Mouse (Mus musculus): ENCODE data around the gene Spag17. TPM values are rescaled to one million over a fixed set of nuclear protein-coding genes. Genes with fewer than 3 reads are reported as not detected.

Gene Spag17
- polyA plus RNA-seq, 1 experiment, result not detected

GRCm38 (mm10) chr3:100014110-100014509 lies 128.9 kb downstream of the Spag17 start:
- Histone ChIP-seq H3K27me3 (ENCODE audit: control insufficient read depth, insufficient read depth, insufficient read length) (no peaks in the 10 kb centered on the region), H3K4me3 (ENCODE audit: insufficient read depth, poor library complexity, severe bottlenecking) (no peak overlapping the region), H3K79me3 (ENCODE audit: low read depth) (no peaks in the 10 kb centered on the region), H3K79me2 (ENCODE audit: control insufficient read depth, insufficient read depth) (no peaks in the 10 kb centered on the region), H3ac (ENCODE audit: control insufficient read depth, insufficient read length, low read depth) (no peak overlapping the region), H3K36me3 (ENCODE audit: control insufficient read depth, insufficient read depth) (no peaks in the 10 kb centered on the region)
- TF ChIP-seq USF1 (IDR thresholded peaks at IDR 0.05; ENCODE audit: low read depth) (no peak), MYOD1 (IDR thresholded peaks at IDR 0.05; ENCODE audit: control insufficient read depth, insufficient read length, low read depth) (no peak), CTCF (IDR thresholded peaks at IDR 0.05; ENCODE audit: control insufficient read depth, insufficient read depth, insufficient read length) (no peak), CEBPB (IDR thresholded peaks at IDR 0.05; ENCODE audit: low read depth) (no peak), MYOG (IDR thresholded peaks at IDR 0.05; ENCODE audit: control insufficient read depth, extremely low read depth, insufficient read length) (no peak), FOSL1 (IDR thresholded peaks at IDR 0.05; ENCODE audit: insufficient read depth, low read length, poor library complexity, severe bottlenecking) (no peak), MAX (IDR thresholded peaks at IDR 0.05) (no peak)

- H3K4me3 ChIP-seq (ENCODE audit: insufficient read depth, poor library complexity, severe bottlenecking), result no peak overlapping the region
- H3K36me3 ChIP-seq (ENCODE audit: control insufficient read depth, insufficient read depth), result no peaks in the 10 kb centered on the region
- TF ChIP-seq CTCF (IDR thresholded peaks at IDR 0.05; ENCODE audit: control insufficient read depth, insufficient read depth, insufficient read length) (no peak), USF1 (IDR thresholded peaks at IDR 0.05; ENCODE audit: low read depth) (no peak), MYOD1 (IDR thresholded peaks at IDR 0.05; ENCODE audit: control insufficient read depth, insufficient read length, low read depth) (no peak), CEBPB (IDR thresholded peaks at IDR 0.05; ENCODE audit: low read depth) (no peak), FOSL1 (IDR thresholded peaks at IDR 0.05; ENCODE audit: insufficient read depth, low read length, poor library complexity, severe bottlenecking) (no peak), MYOG (IDR thresholded peaks at IDR 0.05; ENCODE audit: control insufficient read depth, extremely low read depth, insufficient read length) (no peak), MAX (IDR thresholded peaks at IDR 0.05) (no peak)
- H3ac ChIP-seq (ENCODE audit: control insufficient read depth, insufficient read length, low read depth), result no peak overlapping the region
- H3K27me3 ChIP-seq (ENCODE audit: control insufficient read depth, insufficient read depth, insufficient read length), result peaks cover 4% of the 10 kb centered on the region
- H3K79me3 ChIP-seq (ENCODE audit: low read depth), result no peaks in the 10 kb centered on the region
- H3K79me2 ChIP-seq (ENCODE audit: control insufficient read depth, insufficient read depth), result no peaks in the 10 kb centered on the region
These were observed 146.1 kb downstream of the Spag17 start for GRCm38 (mm10) chr3:100031291-100031690.

- Histone ChIP-seq H3K4me3 (ENCODE audit: insufficient read depth, poor library complexity, severe bottlenecking) (no peak overlapping the region), H3K27me3 (ENCODE audit: control insufficient read depth, insufficient read depth, insufficient read length) (no peaks in the 10 kb centered on the region), H3K36me3 (ENCODE audit: control insufficient read depth, insufficient read depth) (no peaks in the 10 kb centered on the region), H3K79me2 (ENCODE audit: control insufficient read depth, insufficient read depth) (no peaks in the 10 kb centered on the region), H3ac (ENCODE audit: control insufficient read depth, insufficient read length, low read depth) (no peak overlapping the region), H3K79me3 (ENCODE audit: low read depth) (no peaks in the 10 kb centered on the region)
- TF ChIP-seq MAX (IDR thresholded peaks at IDR 0.05) (no peak), MYOG (IDR thresholded peaks at IDR 0.05; ENCODE audit: control insufficient read depth, extremely low read depth, insufficient read length) (no peak), CTCF (IDR thresholded peaks at IDR 0.05; ENCODE audit: control insufficient read depth, insufficient read depth, insufficient read length) (no peak), MYOD1 (IDR thresholded peaks at IDR 0.05; ENCODE audit: control insufficient read depth, insufficient read length, low read depth) (no peak), FOSL1 (IDR thresholded peaks at IDR 0.05; ENCODE audit: insufficient read depth, low read length, poor library complexity, severe bottlenecking) (no peak), CEBPB (IDR thresholded peaks at IDR 0.05; ENCODE audit: low read depth) (no peak), USF1 (IDR thresholded peaks at IDR 0.05; ENCODE audit: low read depth) (no peak)
These were observed 147.8 kb downstream of the Spag17 start for GRCm38 (mm10) chr3:100032969-100033368.

GRCm38 (mm10) chr3:100034366-100034956 lies 149.3 kb downstream of the Spag17 start:
- TF ChIP-seq MYOD1 (IDR thresholded peaks at IDR 0.05; ENCODE audit: control insufficient read depth, insufficient read length, low read depth) (no peak), MAX (IDR thresholded peaks at IDR 0.05) (no peak), MYOG (IDR thresholded peaks at IDR 0.05; ENCODE audit: control insufficient read depth, extremely low read depth, insufficient read length) (no peak), CEBPB (IDR thresholded peaks at IDR 0.05; ENCODE audit: low read depth) (no peak), FOSL1 (IDR thresholded peaks at IDR 0.05; ENCODE audit: insufficient read depth, low read length, poor library complexity, severe bottlenecking) (no peak), CTCF (IDR thresholded peaks at IDR 0.05; ENCODE audit: control insufficient read depth, insufficient read depth, insufficient read length) (no peak), USF1 (IDR thresholded peaks at IDR 0.05; ENCODE audit: low read depth) (no peak)
- no peaks in the 10 kb centered on the region for H3K79me2 ChIP-seq (ENCODE audit: control insufficient read depth, insufficient read depth)
- H3K4me3 ChIP-seq (ENCODE audit: insufficient read depth, poor library complexity, severe bottlenecking), result no peak overlapping the region
- H3ac ChIP-seq (ENCODE audit: control insufficient read depth, insufficient read length, low read depth), result no peak overlapping the region
- no peaks in the 10 kb centered on the region for H3K79me3 ChIP-seq (ENCODE audit: low read depth)
- no peaks in the 10 kb centered on the region for H3K36me3 ChIP-seq (ENCODE audit: control insufficient read depth, insufficient read depth)
- H3K27me3 ChIP-seq (ENCODE audit: control insufficient read depth, insufficient read depth, insufficient read length), result no peaks in the 10 kb centered on the region

GRCm38 (mm10) chr3:100035097-100035496 lies 149.9 kb downstream of the Spag17 start:
- TF ChIP-seq FOSL1 (IDR thresholded peaks at IDR 0.05; ENCODE audit: insufficient read depth, low read length, poor library complexity, severe bottlenecking) (no peak), MAX (IDR thresholded peaks at IDR 0.05) (no peak), MYOD1 (IDR thresholded peaks at IDR 0.05; ENCODE audit: control insufficient read depth, insufficient read length, low read depth) (no peak), CEBPB (IDR thresholded peaks at IDR 0.05; ENCODE audit: low read depth) (no peak), USF1 (IDR thresholded peaks at IDR 0.05; ENCODE audit: low read depth) (no peak), CTCF (IDR thresholded peaks at IDR 0.05; ENCODE audit: control insufficient read depth, insufficient read depth, insufficient read length) (no peak), MYOG (IDR thresholded peaks at IDR 0.05; ENCODE audit: control insufficient read depth, extremely low read depth, insufficient read length) (no peak)
- Histone ChIP-seq H3K27me3 (ENCODE audit: control insufficient read depth, insufficient read depth, insufficient read length) (no peaks in the 10 kb centered on the region), H3ac (ENCODE audit: control insufficient read depth, insufficient read length, low read depth) (no peak overlapping the region)

More at GRCm38 (mm10) chr3:100035097-100035496, 149.9 kb downstream of the Spag17 start:
- no peaks in the 10 kb centered on the region for H3K79me3 ChIP-seq (ENCODE audit: low read depth)
- H3K79me2 ChIP-seq (ENCODE audit: control insufficient read depth, insufficient read depth), result no peaks in the 10 kb centered on the region
- no peaks in the 10 kb centered on the region for H3K36me3 ChIP-seq (ENCODE audit: control insufficient read depth, insufficient read depth)
- no peak overlapping the region for H3K4me3 ChIP-seq (ENCODE audit: insufficient read depth, poor library complexity, severe bottlenecking)

Data from C2C12 (cell line).